Mouse (Mus musculus) ES-E14 (cell line): Measurements from ENCODE around the gene Tex22. TPM values are rescaled to one million over a fixed set of nuclear protein-coding genes. Genes with fewer than 3 reads are reported as not detected.

Experiments used
- DNase-seq: peaks from one replicate; pipeline ENCODE4 v3.0.0-alpha.2; 2013; ENCODE audit warnings: low read depth, low spot score
- H3K27ac ChIP-seq: 2 replicates; pipeline ENCODE4 v1.5.1; 2012; ENCODE audit warnings: low read depth, mild to moderate bottlenecking, low read length, moderate library complexity, mixed read lengths; ENCODE audit not compliant: poor library complexity, insufficient read depth, severe bottlenecking
- H3K36me3 ChIP-seq: 2 replicates; pipeline ENCODE4 v1.6.1; 2012; ENCODE audit warnings: mild to moderate bottlenecking, low read length, moderate library complexity, mixed read lengths; ENCODE audit not compliant: control insufficient read depth, poor library complexity, insufficient read depth, severe bottlenecking
- H3K4me1 ChIP-seq, 2 experiments: fragments of 150-350 bp in 1 of 2; sonication (generic) in 1 of 2; 2 replicates each; pipeline ENCODE4 v1.6.1; 2012; ENCODE audit warnings: low read length in 2 of 2, mild to moderate bottlenecking in 1 of 2, mixed read lengths in 1 of 2; ENCODE audit not compliant: control insufficient read depth in 2 of 2, insufficient read depth in 2 of 2, poor library complexity in 1 of 2
- H3K4me3 ChIP-seq, 2 experiments: fragments of 150-350 bp in 1 of 2; sonication (generic) in 1 of 2; 2 replicates each; pipeline ENCODE4 v1.5.1; 2012; ENCODE audit warnings: low read length in 2 of 2, low read depth in 1 of 2, mild to moderate bottlenecking in 1 of 2, mixed read lengths in 1 of 2; ENCODE audit not compliant: insufficient read depth in 1 of 2, poor library complexity in 1 of 2, severe bottlenecking in 1 of 2
- H3K9ac ChIP-seq: 2 replicates; pipeline ENCODE4 v1.6.1; 2012; ENCODE audit warnings: low read depth, mild to moderate bottlenecking, low read length, mixed read lengths; ENCODE audit not compliant: poor library complexity, insufficient read depth, severe bottlenecking
- H3K9me3 ChIP-seq: fragments of 150-350 bp; sonication (generic); 2 replicates; pipeline ENCODE4 v1.6.1; 2012; ENCODE audit warnings: low read depth, mild to moderate bottlenecking, low read length; ENCODE audit not compliant: control insufficient read depth, insufficient read depth
- CHD2 ChIP-seq: IDR thresholded peaks from 2 replicates; pipeline ENCODE4 v1.6.1; 2014; ENCODE audit warnings: mild to moderate bottlenecking, low read depth, low read length, inconsistent platforms
- HCFC1 ChIP-seq: IDR thresholded peaks from 2 replicates; pipeline ENCODE4 v1.6.1; 2012; ENCODE audit warnings: low read length, inconsistent platforms, borderline replicate concordance; ENCODE audit not compliant: insufficient read depth
- MAFK ChIP-seq: IDR thresholded peaks from 2 replicates; pipeline ENCODE4 v1.6.1; 2014; ENCODE audit warnings: mild to moderate bottlenecking, low read depth, low read length, inconsistent platforms; ENCODE audit not compliant: insufficient read depth
- ZC3H11A ChIP-seq: IDR thresholded peaks from 2 replicates; pipeline ENCODE4 v1.6.1; 2012; ENCODE audit warnings: low read depth, mild to moderate bottlenecking, inconsistent platforms, low read length, borderline replicate concordance
- ZNF384 ChIP-seq: IDR thresholded peaks from 2 replicates; pipeline ENCODE4 v1.6.1; 2012; ENCODE audit warnings: low read depth, low read length, inconsistent platforms
- in situ Hi-C, 2 experiments: fragments of 600-800 bp; cut with MboI; formaldehyde crosslinking; loops; one replicate each; pipeline ENCODE4 v1.15.1; 2025; ENCODE audit warnings: low sequenced_read_pairs in 2 of 2, inconsistent platforms in 1 of 2; ENCODE audit not compliant: unreplicated experiment in 2 of 2
- total RNA-seq: library from RNA; depleted of rRNA; stranded (reverse); fragments of 300-350 nt; gene quantifications from 2 replicates; pipeline ENCODE4 v1.2.3, GENCODE M21; 2012

The Tex22 gene
- total RNA-seq, 1 experiment: 0.22 TPM

DNA sequence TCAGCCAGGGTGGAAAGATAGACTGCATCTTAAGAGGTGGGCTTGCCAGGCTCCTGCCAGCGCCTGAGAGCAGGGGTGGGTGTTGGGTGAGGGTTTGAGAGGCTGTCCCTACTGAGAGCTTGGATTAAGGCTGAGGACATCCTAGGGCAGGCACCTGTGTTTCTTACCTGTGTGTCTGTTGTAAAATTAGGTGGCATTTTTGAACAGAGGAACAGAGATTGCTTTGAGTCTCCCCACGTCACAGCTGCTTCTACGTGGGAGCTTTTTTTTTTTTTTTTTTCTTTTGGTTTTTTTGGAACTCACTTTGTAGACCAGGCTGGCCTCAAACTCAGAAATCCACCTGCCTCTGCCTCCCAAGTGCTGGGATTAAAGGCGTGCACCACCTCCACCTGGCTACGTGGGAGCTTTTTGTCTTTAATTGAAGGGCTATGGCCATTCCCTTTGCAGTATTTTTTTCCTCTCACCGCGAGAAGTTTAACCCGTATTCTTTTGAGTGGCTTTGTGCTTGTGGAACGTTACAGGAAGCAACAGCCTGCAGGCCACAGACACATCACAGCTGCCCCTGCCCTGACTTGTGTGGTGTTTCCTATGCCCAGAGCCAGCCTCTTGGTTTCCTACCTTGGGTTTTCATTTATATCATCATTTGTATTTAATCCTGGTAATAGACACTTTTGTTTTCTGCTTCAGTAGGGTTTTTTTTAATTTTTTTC lies 27.1 kb downstream of the Tex22 start:
- H3K4me1 ChIP-seq: peaks cover 10 to 36% of the 10 kb centered on the region in 2 experiments; a peak in 2 of 4 replicates
- 0 out of 2 replicates have a peak overlapping the region, but pooled peaks have one; percentile 5 for H3K9ac ChIP-seq
- TF ChIP-seq ZNF384 (no peak), ZC3H11A (no peak), CHD2 (no peak), MAFK (no peak), HCFC1 (no peak)
- no peak overlapping the region for H3K27ac ChIP-seq
- no peak overlapping the region for H3K4me3 ChIP-seq
- peaks cover 2% of the 10 kb centered on the region; the same call in 1 of the 2 replicates for H3K36me3 ChIP-seq
- no peak for DNase-seq
- in situ Hi-C loops: no loop called here
- H3K9me3 ChIP-seq: no peaks in the 10 kb centered on the region

- peak overlapping the region; percentile 16; the same call in 1 of the 2 replicates for H3K9ac ChIP-seq
- H3K9me3 ChIP-seq: no peaks in the 10 kb centered on the region
- no peak for TF ChIP-seq ZNF384
- no peak for TF ChIP-seq CHD2
- TF ChIP-seq MAFK: no peak
- no peak for TF ChIP-seq ZC3H11A
- TF ChIP-seq HCFC1: no peak
- peaks cover 2% of the 10 kb centered on the region; the same call in 1 of the 2 replicates for H3K36me3 ChIP-seq
- no peak for DNase-seq
- H3K4me1 ChIP-seq: peaks cover 8 to 31% of the 10 kb centered on the region in 2 experiments; a peak in 2 of 4 replicates
- in situ Hi-C loops: no loop called here
- no peak overlapping the region for H3K27ac ChIP-seq
- H3K4me3 ChIP-seq: no peak overlapping the region
These were observed 28.2 kb downstream of the Tex22 start for GRCm38 (mm10) chr12:113102461-113102860.

GRCm38 (mm10) chr12:113103846-113104451 lies 29.6 kb downstream of the Tex22 start:
- no peak overlapping the region for H3K9ac ChIP-seq
- H3K36me3 ChIP-seq: peaks cover 2% of the 10 kb centered on the region; the same call in 1 of the 2 replicates
- H3K4me3 ChIP-seq: no peak overlapping the region
- H3K27ac ChIP-seq: no peak overlapping the region
- peaks cover 8 to 31% of the 10 kb centered on the region in 2 experiments; a peak in 2 of 4 replicates for H3K4me1 ChIP-seq
- no peaks in the 10 kb centered on the region for H3K9me3 ChIP-seq
- DNase-seq: no peak
- in situ Hi-C loops: no loop called here
- TF ChIP-seq MAFK (no peak), CHD2 (no peak), ZC3H11A (no peak), HCFC1 (no peak), ZNF384 (no peak)

DNA sequence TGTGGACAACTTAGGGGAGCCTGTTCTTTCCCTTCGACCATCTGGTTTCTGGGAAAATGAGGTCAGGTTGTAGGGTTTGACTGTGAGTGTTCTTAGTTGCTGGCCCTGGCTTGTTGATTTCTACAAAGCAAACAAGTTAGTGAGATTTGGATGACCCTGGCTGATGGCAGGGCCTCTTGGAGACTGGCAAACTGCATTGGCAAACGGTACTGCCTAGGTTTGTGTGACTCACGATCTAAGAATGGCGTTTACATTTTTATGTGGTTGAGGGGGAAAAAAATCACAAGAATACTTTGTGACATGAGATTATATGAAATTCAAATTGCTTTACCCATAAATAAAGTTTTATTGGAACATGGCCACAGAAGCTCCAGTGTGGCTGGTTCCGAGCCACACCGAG lies 32.1 kb downstream of the Tex22 start:
- Histone ChIP-seq H3K27ac (no peak overlapping the region), H3K9me3 (no peaks in the 10 kb centered on the region), H3K4me1 (peaks cover 8 to 19% of the 10 kb centered on the region in 2 experiments; a peak in 2 of 4 replicates), H3K36me3 (peaks cover 2% of the 10 kb centered on the region; the same call in 1 of the 2 replicates), H3K9ac (no peak overlapping the region), H3K4me3 (no peak overlapping the region)
- TF ChIP-seq MAFK (no peak), HCFC1 (no peak), CHD2 (no peak), ZC3H11A (no peak), ZNF384 (no peak)
- no peak for DNase-seq
- in situ Hi-C loops: no loop called here
